Mouse (Mus musculus): ENCODE measurements around the gene Prss27. TPM values are rescaled to one million over a fixed set of nuclear protein-coding genes. Genes with fewer than 3 reads are reported as not detected.

The Prss27 gene
- polyA plus RNA-seq, 1 experiment from 2014 or later, result 0.28 TPM

DNA sequence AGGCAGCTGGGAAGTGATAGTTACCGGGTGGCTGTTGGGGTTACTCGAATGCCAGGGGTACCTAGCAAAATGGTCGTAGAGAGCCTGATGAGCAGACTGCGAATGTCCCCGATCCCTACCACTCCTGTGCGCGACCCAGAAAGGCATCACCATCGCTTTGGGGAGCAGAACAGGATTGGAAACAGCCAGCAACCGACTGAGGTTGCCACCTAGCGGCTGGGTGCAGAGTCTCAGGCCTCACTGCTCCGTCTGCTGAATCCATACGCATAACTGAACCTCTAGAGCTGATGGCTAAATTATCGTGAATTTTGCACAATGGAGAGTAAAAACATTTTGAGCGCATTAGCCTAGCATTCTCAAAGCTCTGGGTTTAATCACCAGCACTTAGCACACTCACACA, 22.2 kb upstream of the Prss27 start:
- WGBS, result 35% methylated on average over 14 of the region's 14 CpGs
- Histone ChIP-seq H3K36me3 (ENCODE audit: control insufficient read depth, insufficient read depth, low read length) (no peaks in the 10 kb centered on the region), H3K9me3 (ENCODE audit: control insufficient read depth, low read length) (0 out of 2 replicates have a peak, but pooled peaks cover 3% of the 10 kb centered on the region), H3K9ac (ENCODE audit: low read length) (no peak overlapping the region), H3K27me3 (replicated peaks; ENCODE audit: control insufficient read depth, insufficient read depth, low read length) (no peaks in the 10 kb centered on the region), H3K4me3 (ENCODE audit: low read depth, low read length) (no peak overlapping the region), H3K4me1 (replicated peaks; ENCODE audit: control insufficient read depth, insufficient read depth, low read length) (peaks cover 6% of the 10 kb centered on the region; the same call in 1 of the 2 replicates), H3K4me2 (ENCODE audit: low read length) (no peak overlapping the region), H3K27ac (ENCODE audit: low read depth) (no peak overlapping the region)
- DNase-seq (ENCODE audit: low spot score), result no peak
- no peak for ATAC-seq (replicated peaks; ENCODE audit: low FRiP score, low TSS enrichment, low read depth)

DNA sequence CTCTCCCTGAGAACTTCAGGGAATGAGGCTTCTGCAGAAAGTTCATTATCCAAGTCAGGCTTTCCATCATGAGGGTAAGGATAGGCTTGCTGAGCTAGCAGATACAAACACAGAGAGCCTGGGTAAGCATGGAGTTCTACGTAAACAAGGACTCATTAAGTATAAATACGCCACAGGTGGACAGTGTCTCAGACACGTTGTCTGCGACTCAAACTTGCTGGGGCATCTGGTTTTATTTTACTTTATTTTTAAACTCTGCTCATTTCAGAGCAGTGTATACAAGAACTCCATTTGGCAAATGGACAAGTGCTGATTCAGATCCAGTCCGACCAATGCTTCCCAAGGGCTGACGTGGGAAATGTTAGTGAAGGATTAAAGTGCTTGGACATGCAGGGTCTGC, 17.2 kb upstream of the Prss27 start:
- Histone ChIP-seq H3K27ac (ENCODE audit: low read depth) (peak overlapping the region; percentile 81), H3K36me3 (ENCODE audit: control insufficient read depth, insufficient read depth, low read length) (no peaks in the 10 kb centered on the region), H3K4me1 (replicated peaks; ENCODE audit: control insufficient read depth, insufficient read depth, low read length) (peaks cover 18% of the 10 kb centered on the region), H3K4me2 (ENCODE audit: low read length) (0 out of 2 replicates have a peak overlapping the region, but pooled peaks have one; percentile 8), H3K27me3 (replicated peaks; ENCODE audit: control insufficient read depth, insufficient read depth, low read length) (no peaks in the 10 kb centered on the region), H3K4me3 (ENCODE audit: low read depth, low read length) (no peak overlapping the region), H3K9ac (ENCODE audit: low read length) (no peak overlapping the region), H3K9me3 (ENCODE audit: control insufficient read depth, low read length) (0 out of 2 replicates have a peak, but pooled peaks cover 3% of the 10 kb centered on the region)
- 38% methylated on average over 6 of the region's 6 CpGs for WGBS
- ATAC-seq (replicated peaks; ENCODE audit: low FRiP score, low TSS enrichment, low read depth) (peak; percentile 65), DNase-seq (ENCODE audit: low spot score) (no peak)

DNA sequence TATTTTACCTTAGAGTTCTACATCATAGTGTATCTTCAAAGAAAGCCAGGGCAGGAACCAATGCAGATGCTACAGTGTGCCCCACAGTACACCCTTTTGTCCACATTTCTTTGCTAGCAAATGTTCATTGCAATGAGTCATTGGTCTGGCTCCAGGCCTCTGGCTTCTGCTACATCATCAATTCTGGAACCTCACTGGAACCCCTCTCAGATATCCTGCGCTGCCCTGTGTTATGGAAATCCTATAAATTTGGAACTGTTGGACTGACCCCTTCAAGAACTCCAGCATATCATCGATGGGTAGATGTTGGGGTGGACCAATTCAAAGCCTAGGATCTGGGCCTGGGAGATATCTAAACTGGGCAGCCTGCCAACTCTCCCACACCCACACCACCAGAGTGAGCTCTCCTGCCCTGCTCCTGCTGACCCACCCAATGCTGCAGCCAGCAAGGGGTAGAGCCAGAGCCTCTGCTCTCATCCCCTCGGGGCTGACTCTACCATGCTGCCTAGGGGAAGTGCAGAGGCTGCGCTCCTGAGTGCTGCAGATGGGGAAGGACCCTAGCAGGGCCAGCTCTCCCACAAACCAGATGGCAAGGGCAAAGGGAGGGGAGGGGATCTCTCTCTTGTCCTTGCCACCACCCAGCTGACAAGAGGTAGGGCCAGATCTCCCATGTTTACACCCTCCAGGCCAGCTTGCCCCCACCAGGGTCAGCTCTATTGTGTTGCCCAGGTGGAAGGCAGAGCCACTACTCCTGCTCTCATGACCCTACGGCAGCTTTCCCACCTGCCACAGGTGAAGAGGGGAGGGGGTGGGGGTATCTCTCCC, 16.4 kb upstream of the Prss27 start:
- H3K9me3 ChIP-seq (ENCODE audit: control insufficient read depth, low read length), result 0 out of 2 replicates have a peak, but pooled peaks cover under 1% of the 10 kb centered on the region
- H3K4me2 ChIP-seq (ENCODE audit: low read length), result 0 out of 2 replicates have a peak overlapping the region, but pooled peaks have one; percentile 11
- H3K27ac ChIP-seq (ENCODE audit: low read depth), result peak overlapping the region; percentile 81
- H3K4me1 ChIP-seq (replicated peaks; ENCODE audit: control insufficient read depth, insufficient read depth, low read length), result peaks cover 18% of the 10 kb centered on the region
- no peak overlapping the region for H3K9ac ChIP-seq (ENCODE audit: low read length)
- peak; percentile 77 for ATAC-seq (replicated peaks; ENCODE audit: low FRiP score, low TSS enrichment, low read depth)
- H3K4me3 ChIP-seq (ENCODE audit: low read depth, low read length), result no peak overlapping the region
- no peaks in the 10 kb centered on the region for H3K27me3 ChIP-seq (replicated peaks; ENCODE audit: control insufficient read depth, insufficient read depth, low read length)
- 47% methylated on average over 5 of the region's 5 CpGs for WGBS
- DNase-seq (ENCODE audit: low spot score), result no peak
- no peaks in the 10 kb centered on the region for H3K36me3 ChIP-seq (ENCODE audit: control insufficient read depth, insufficient read depth, low read length)

DNA sequence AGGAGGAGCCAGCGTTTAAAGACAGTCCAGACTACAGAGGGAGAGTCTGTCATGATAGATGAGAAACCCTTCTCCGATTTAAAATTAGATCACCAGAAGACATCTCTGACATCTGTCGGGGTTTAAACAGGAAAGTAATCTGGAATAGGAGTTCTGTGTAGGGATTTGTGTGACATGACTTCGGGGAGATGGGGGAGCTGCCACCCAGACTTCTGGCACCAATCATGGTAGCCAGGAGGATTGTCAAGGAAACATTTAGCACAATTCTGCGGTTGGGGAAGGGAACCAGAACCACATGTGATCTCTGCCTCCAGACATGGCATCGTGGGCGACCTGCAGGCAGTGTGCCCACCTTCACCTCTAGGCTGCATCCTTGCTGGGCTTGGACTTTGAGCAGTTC, 8.5 kb upstream of the Prss27 start:
- H3K36me3 ChIP-seq (ENCODE audit: control insufficient read depth, insufficient read depth, low read length), result no peaks in the 10 kb centered on the region
- H3K27me3 ChIP-seq (replicated peaks; ENCODE audit: control insufficient read depth, insufficient read depth, low read length), result no peaks in the 10 kb centered on the region
- 67% methylated on average over 7 of the region's 7 CpGs for WGBS
- no peak for ATAC-seq (replicated peaks; ENCODE audit: low FRiP score, low TSS enrichment, low read depth)
- DNase-seq (ENCODE audit: low spot score), result no peak
- no peak overlapping the region for H3K4me2 ChIP-seq (ENCODE audit: low read length)
- H3K27ac ChIP-seq (ENCODE audit: low read depth), result no peak overlapping the region
- no peak overlapping the region for H3K9ac ChIP-seq (ENCODE audit: low read length)
- no peak overlapping the region for H3K4me3 ChIP-seq (ENCODE audit: low read depth, low read length)
- H3K9me3 ChIP-seq (ENCODE audit: control insufficient read depth, low read length), result no peaks in the 10 kb centered on the region
- H3K4me1 ChIP-seq (replicated peaks; ENCODE audit: control insufficient read depth, insufficient read depth, low read length), result no peaks in the 10 kb centered on the region

DNA sequence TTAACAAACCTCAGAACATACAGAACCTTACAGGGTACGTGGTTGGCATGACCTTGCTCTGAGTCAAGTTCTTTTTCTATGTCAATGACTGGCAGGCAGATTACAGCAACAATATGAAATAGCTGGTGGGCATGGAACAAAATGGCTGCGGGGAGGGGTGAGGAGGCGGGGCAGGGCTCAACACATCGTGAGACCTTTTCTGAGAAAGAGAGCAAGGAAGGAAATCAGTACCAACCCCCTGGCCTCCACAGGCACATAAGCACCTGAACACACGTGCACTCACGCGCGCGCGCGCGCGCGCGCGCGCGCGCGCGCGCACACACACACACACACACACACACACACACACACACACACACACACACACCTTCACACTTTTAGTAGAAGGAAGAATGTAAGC, 7.4 kb upstream of the Prss27 start:
- no peak overlapping the region for H3K9ac ChIP-seq (ENCODE audit: low read length)
- H3K9me3 ChIP-seq (ENCODE audit: control insufficient read depth, low read length), result no peaks in the 10 kb centered on the region
- DNase-seq (ENCODE audit: low spot score) (no peak), ATAC-seq (replicated peaks; ENCODE audit: low FRiP score, low TSS enrichment, low read depth) (no peak)
- H3K4me2 ChIP-seq (ENCODE audit: low read length), result no peak overlapping the region
- H3K27me3 ChIP-seq (replicated peaks; ENCODE audit: control insufficient read depth, insufficient read depth, low read length), result no peaks in the 10 kb centered on the region
- H3K36me3 ChIP-seq (ENCODE audit: control insufficient read depth, insufficient read depth, low read length), result no peaks in the 10 kb centered on the region
- H3K4me3 ChIP-seq (ENCODE audit: low read depth, low read length), result no peak overlapping the region
- WGBS, result 78% methylated on average over 20 of the region's 22 CpGs
- no peak overlapping the region for H3K27ac ChIP-seq (ENCODE audit: low read depth)
- H3K4me1 ChIP-seq (replicated peaks; ENCODE audit: control insufficient read depth, insufficient read depth, low read length), result no peaks in the 10 kb centered on the region

DNA sequence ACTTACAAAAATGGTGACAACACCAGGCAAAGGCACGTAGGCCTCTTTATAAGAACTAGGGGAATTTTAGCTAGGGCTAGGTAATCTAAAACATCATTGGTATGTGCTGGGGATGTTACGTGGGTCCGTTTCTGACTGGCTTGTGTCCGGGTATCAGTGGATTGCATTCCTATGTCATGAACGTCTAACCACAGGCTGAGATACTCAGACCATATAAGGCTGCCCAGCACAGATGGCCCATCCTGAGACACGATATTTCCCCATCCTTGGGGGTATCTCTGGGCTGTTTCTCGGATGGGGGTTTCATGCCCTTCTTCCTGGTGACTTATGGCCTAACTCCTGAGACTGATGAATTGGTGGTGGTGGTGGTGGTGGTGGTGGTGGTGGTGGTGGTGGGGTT, 2.9 kb upstream of the Prss27 start:
- Histone ChIP-seq H3K27me3 (replicated peaks; ENCODE audit: control insufficient read depth, insufficient read depth, low read length) (no peaks in the 10 kb centered on the region), H3K4me1 (replicated peaks; ENCODE audit: control insufficient read depth, insufficient read depth, low read length) (no peaks in the 10 kb centered on the region), H3K9ac (ENCODE audit: low read length) (no peak overlapping the region), H3K4me3 (ENCODE audit: low read depth, low read length) (no peak overlapping the region), H3K9me3 (ENCODE audit: control insufficient read depth, low read length) (no peaks in the 10 kb centered on the region), H3K36me3 (ENCODE audit: control insufficient read depth, insufficient read depth, low read length) (no peaks in the 10 kb centered on the region), H3K27ac (ENCODE audit: low read depth) (no peak overlapping the region), H3K4me2 (ENCODE audit: low read length) (no peak overlapping the region)
- no peak for DNase-seq (ENCODE audit: low spot score)
- ATAC-seq (replicated peaks; ENCODE audit: low FRiP score, low TSS enrichment, low read depth), result no peak
- WGBS, result 59% methylated on average over 7 of the region's 7 CpGs

DNA sequence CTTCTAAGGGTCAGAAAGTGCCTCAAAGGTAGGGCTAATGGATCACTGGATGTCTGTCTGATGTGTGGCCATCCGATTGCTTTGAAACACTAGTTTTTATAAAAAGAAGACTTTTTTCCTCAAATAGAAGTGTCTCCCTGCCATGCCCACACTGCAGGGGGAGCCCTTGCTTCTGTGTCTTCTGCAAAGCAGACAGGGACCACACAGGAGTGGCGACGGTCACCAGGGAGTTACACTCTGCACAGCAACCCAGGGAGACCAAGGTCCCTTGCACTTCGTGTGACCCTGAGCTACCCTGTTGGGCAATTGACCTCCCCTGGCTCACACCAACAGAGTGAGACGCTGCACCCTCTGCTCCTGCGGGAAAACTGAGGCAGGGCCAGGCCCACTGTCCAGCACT, 990 bp upstream of the Prss27 start:
- Histone ChIP-seq H3K9ac (ENCODE audit: low read length) (no peak overlapping the region), H3K27me3 (replicated peaks; ENCODE audit: control insufficient read depth, insufficient read depth, low read length) (no peaks in the 10 kb centered on the region)

DNA sequence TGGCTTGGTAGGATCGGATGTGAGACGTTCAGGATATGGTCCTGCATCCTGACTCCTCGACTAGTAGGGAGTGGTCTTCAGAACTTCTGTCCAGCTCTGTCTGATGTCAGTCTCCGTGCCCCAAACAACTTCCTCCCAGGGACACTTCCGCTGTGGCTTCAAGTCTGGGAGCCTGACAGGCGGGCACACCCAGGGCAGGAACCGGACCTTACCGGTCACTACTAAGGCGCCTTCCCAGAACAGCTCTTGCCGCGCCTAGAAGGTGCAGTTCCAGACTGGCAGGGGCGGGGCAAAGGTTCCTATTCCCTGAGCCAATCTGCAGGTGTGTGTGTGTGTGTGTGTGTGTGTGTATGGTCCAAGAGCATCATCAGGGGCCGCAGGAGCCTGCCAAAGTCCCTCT, 584 bp upstream of the Prss27 start:
- Histone ChIP-seq H3K27me3 (replicated peaks; ENCODE audit: control insufficient read depth, insufficient read depth, low read length) (no peaks in the 10 kb centered on the region), H3K4me1 (replicated peaks; ENCODE audit: control insufficient read depth, insufficient read depth, low read length) (no peaks in the 10 kb centered on the region), H3K4me3 (ENCODE audit: low read depth, low read length) (no peak overlapping the region), H3K9ac (ENCODE audit: low read length) (no peak overlapping the region), H3K27ac (ENCODE audit: low read depth) (no peak overlapping the region), H3K4me2 (ENCODE audit: low read length) (no peak overlapping the region), H3K36me3 (ENCODE audit: control insufficient read depth, insufficient read depth, low read length) (no peaks in the 10 kb centered on the region), H3K9me3 (ENCODE audit: control insufficient read depth, low read length) (no peaks in the 10 kb centered on the region)
- ATAC-seq (replicated peaks; ENCODE audit: low FRiP score, low TSS enrichment, low read depth), result peak; percentile 66; the same call in 1 of the 2 replicates
- 72% methylated on average over 13 of the region's 13 CpGs for WGBS
- DNase-seq (ENCODE audit: low spot score), result no peak

More for the DNA sequence above, 990 bp upstream of the Prss27 start:
- Histone ChIP-seq H3K4me3 (ENCODE audit: low read depth, low read length) (no peak overlapping the region), H3K36me3 (ENCODE audit: control insufficient read depth, insufficient read depth, low read length) (no peaks in the 10 kb centered on the region), H3K27ac (ENCODE audit: low read depth) (no peak overlapping the region), H3K9me3 (ENCODE audit: control insufficient read depth, low read length) (no peaks in the 10 kb centered on the region), H3K4me2 (ENCODE audit: low read length) (no peak overlapping the region), H3K4me1 (replicated peaks; ENCODE audit: control insufficient read depth, insufficient read depth, low read length) (no peaks in the 10 kb centered on the region)
- 74% methylated on average over 6 of the region's 6 CpGs for WGBS
- peak; percentile 50; the same call in 1 of the 2 replicates for ATAC-seq (replicated peaks; ENCODE audit: low FRiP score, low TSS enrichment, low read depth)
- no peak for DNase-seq (ENCODE audit: low spot score)

DNA sequence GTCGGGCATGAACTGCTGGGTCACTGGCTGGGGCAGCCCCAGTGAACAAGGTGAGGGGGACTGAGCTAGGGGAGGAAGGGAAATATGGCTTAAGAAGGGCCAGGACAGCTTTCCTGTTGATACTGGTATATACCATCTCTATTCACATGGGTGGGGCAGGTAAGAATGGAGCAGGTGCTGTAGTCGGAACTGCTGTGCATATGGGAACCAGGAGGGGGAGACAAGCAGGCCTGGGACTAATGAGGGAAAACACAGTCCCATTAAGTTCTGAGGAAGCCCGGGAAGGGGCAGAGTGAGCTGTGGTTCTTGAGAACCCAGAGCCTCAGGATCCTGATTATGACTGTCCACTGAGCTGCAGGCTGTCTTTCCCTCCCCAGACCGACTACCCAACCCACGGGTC, 6.5 kb downstream of the Prss27 start:
- no peak; the same call in 1 of the 2 replicates for ATAC-seq (replicated peaks; ENCODE audit: low FRiP score, low TSS enrichment, low read depth)
- DNase-seq (ENCODE audit: low spot score), result no peak
- Histone ChIP-seq H3K4me3 (ENCODE audit: low read depth, low read length) (no peak overlapping the region), H3K27me3 (replicated peaks; ENCODE audit: control insufficient read depth, insufficient read depth, low read length) (no peaks in the 10 kb centered on the region), H3K9me3 (ENCODE audit: control insufficient read depth, low read length) (no peaks in the 10 kb centered on the region), H3K9ac (ENCODE audit: low read length) (no peak overlapping the region), H3K4me1 (replicated peaks; ENCODE audit: control insufficient read depth, insufficient read depth, low read length) (no peaks in the 10 kb centered on the region), H3K36me3 (ENCODE audit: control insufficient read depth, insufficient read depth, low read length) (peaks cover 26% of the 10 kb centered on the region), H3K4me2 (ENCODE audit: low read length) (no peak overlapping the region), H3K27ac (ENCODE audit: low read depth) (no peak overlapping the region)
- WGBS, result 61% methylated on average over 5 of the region's 5 CpGs
